Mouse (Mus musculus): Measurements from ENCODE around the gene Nabp1. TPM values are rescaled to one million over a fixed set of nuclear protein-coding genes. Genes with fewer than 3 reads are reported as not detected.

The Nabp1 gene
- polyA plus RNA-seq, 1 experiment: 7.1 TPM

- TF ChIP-seq POLR2A (IDR thresholded peaks at IDR 0.05; ENCODE audit: borderline replicate concordance, extremely low read depth, insufficient read depth, insufficient read length, poor library complexity, severe bottlenecking) (no peak), CTCF (IDR thresholded peaks at IDR 0.05; ENCODE audit: borderline replicate concordance, extremely low read depth, insufficient read depth, insufficient read length) (no peak)
- peak; percentile 63 for DNase-seq (ENCODE audit: low read depth)
These were observed 30.9 kb upstream of the Nabp1 start for GRCm38 (mm10) chr1:51509083-51509482.

- no peak for DNase-seq (ENCODE audit: low read depth)
- no peak for TF ChIP-seq CTCF (IDR thresholded peaks at IDR 0.05; ENCODE audit: borderline replicate concordance, extremely low read depth, insufficient read depth, insufficient read length)
- TF ChIP-seq POLR2A (IDR thresholded peaks at IDR 0.05; ENCODE audit: borderline replicate concordance, extremely low read depth, insufficient read depth, insufficient read length, poor library complexity, severe bottlenecking): no peak
These were observed 30.3 kb upstream of the Nabp1 start for GRCm38 (mm10) chr1:51508543-51508942.

GRCm38 (mm10) chr1:51507436-51507835 is 29.2 kb upstream of the Nabp1 start:
- TF ChIP-seq POLR2A (IDR thresholded peaks at IDR 0.05; ENCODE audit: borderline replicate concordance, extremely low read depth, insufficient read depth, insufficient read length, poor library complexity, severe bottlenecking) (no peak), CTCF (IDR thresholded peaks at IDR 0.05; ENCODE audit: borderline replicate concordance, extremely low read depth, insufficient read depth, insufficient read length) (no peak)
- no peak for DNase-seq (ENCODE audit: low read depth)

GRCm38 (mm10) chr1:51506236-51506635 is 28.0 kb upstream of the Nabp1 start:
- no peak for DNase-seq (ENCODE audit: low read depth)
- TF ChIP-seq POLR2A (IDR thresholded peaks at IDR 0.05; ENCODE audit: borderline replicate concordance, extremely low read depth, insufficient read depth, insufficient read length, poor library complexity, severe bottlenecking) (no peak), CTCF (IDR thresholded peaks at IDR 0.05; ENCODE audit: borderline replicate concordance, extremely low read depth, insufficient read depth, insufficient read length) (no peak)

- no peak for TF ChIP-seq CTCF (IDR thresholded peaks at IDR 0.05; ENCODE audit: borderline replicate concordance, extremely low read depth, insufficient read depth, insufficient read length)
- no peak for TF ChIP-seq POLR2A (IDR thresholded peaks at IDR 0.05; ENCODE audit: borderline replicate concordance, extremely low read depth, insufficient read depth, insufficient read length, poor library complexity, severe bottlenecking)
- DNase-seq (ENCODE audit: low read depth): no peak
These were observed 27.4 kb upstream of the Nabp1 start for GRCm38 (mm10) chr1:51505632-51506031.

GRCm38 (mm10) chr1:51503055-51503454 is 24.8 kb upstream of the Nabp1 start:
- DNase-seq (ENCODE audit: low read depth): no peak
- TF ChIP-seq CTCF (IDR thresholded peaks at IDR 0.05; ENCODE audit: borderline replicate concordance, extremely low read depth, insufficient read depth, insufficient read length): no peak
- no peak for TF ChIP-seq POLR2A (IDR thresholded peaks at IDR 0.05; ENCODE audit: borderline replicate concordance, extremely low read depth, insufficient read depth, insufficient read length, poor library complexity, severe bottlenecking)

GRCm38 (mm10) chr1:51502353-51502752 is 24.1 kb upstream of the Nabp1 start:
- TF ChIP-seq POLR2A (IDR thresholded peaks at IDR 0.05; ENCODE audit: borderline replicate concordance, extremely low read depth, insufficient read depth, insufficient read length, poor library complexity, severe bottlenecking): no peak
- no peak for TF ChIP-seq CTCF (IDR thresholded peaks at IDR 0.05; ENCODE audit: borderline replicate concordance, extremely low read depth, insufficient read depth, insufficient read length)
- no peak for DNase-seq (ENCODE audit: low read depth)

GRCm38 (mm10) chr1:51501251-51501650 is 23.0 kb upstream of the Nabp1 start:
- no peak for DNase-seq (ENCODE audit: low read depth)
- TF ChIP-seq POLR2A (IDR thresholded peaks at IDR 0.05; ENCODE audit: borderline replicate concordance, extremely low read depth, insufficient read depth, insufficient read length, poor library complexity, severe bottlenecking) (no peak), CTCF (IDR thresholded peaks at IDR 0.05; ENCODE audit: borderline replicate concordance, extremely low read depth, insufficient read depth, insufficient read length) (no peak)

- DNase-seq (ENCODE audit: low read depth): no peak
- no peak for TF ChIP-seq CTCF (IDR thresholded peaks at IDR 0.05; ENCODE audit: borderline replicate concordance, extremely low read depth, insufficient read depth, insufficient read length)
- TF ChIP-seq POLR2A (IDR thresholded peaks at IDR 0.05; ENCODE audit: borderline replicate concordance, extremely low read depth, insufficient read depth, insufficient read length, poor library complexity, severe bottlenecking): no peak
These were observed 20.4 kb upstream of the Nabp1 start for GRCm38 (mm10) chr1:51498601-51499098.

- no peak for DNase-seq (ENCODE audit: low read depth)
- no peak for TF ChIP-seq CTCF (IDR thresholded peaks at IDR 0.05; ENCODE audit: borderline replicate concordance, extremely low read depth, insufficient read depth, insufficient read length)
- no peak for TF ChIP-seq POLR2A (IDR thresholded peaks at IDR 0.05; ENCODE audit: borderline replicate concordance, extremely low read depth, insufficient read depth, insufficient read length, poor library complexity, severe bottlenecking)
These were observed 17.9 kb upstream of the Nabp1 start for GRCm38 (mm10) chr1:51496163-51496562.

- no peak for DNase-seq (ENCODE audit: low read depth)
- TF ChIP-seq POLR2A (IDR thresholded peaks at IDR 0.05; ENCODE audit: borderline replicate concordance, extremely low read depth, insufficient read depth, insufficient read length, poor library complexity, severe bottlenecking) (no peak), CTCF (IDR thresholded peaks at IDR 0.05; ENCODE audit: borderline replicate concordance, extremely low read depth, insufficient read depth, insufficient read length) (no peak)
These were observed 15.5 kb upstream of the Nabp1 start for GRCm38 (mm10) chr1:51493592-51494307.

GRCm38 (mm10) chr1:51486291-51486690 is 8.1 kb upstream of the Nabp1 start:
- DNase-seq (ENCODE audit: low read depth): no peak
- TF ChIP-seq CTCF (IDR thresholded peaks at IDR 0.05; ENCODE audit: borderline replicate concordance, extremely low read depth, insufficient read depth, insufficient read length): no peak
- no peak for TF ChIP-seq POLR2A (IDR thresholded peaks at IDR 0.05; ENCODE audit: borderline replicate concordance, extremely low read depth, insufficient read depth, insufficient read length, poor library complexity, severe bottlenecking)

Measured in brain, embryonic 14.5 days (tissue).